Mouse (Mus musculus) heart, embryonic 15.5 days (tissue): ENCODE measurements around the gene Atp2b1. TPM values are rescaled to one million over a fixed set of nuclear protein-coding genes. Genes with fewer than 3 reads are reported as not detected.
A peak's percentile ranks its signal among the peaks of the same experiment; 100 is the strongest.

Experiments used
- ATAC-seq: fragments of 200-750 bp; cut with Nextera tagmentation; replicated peaks from 2 replicates; pipeline ENCODE4 v1.8.0; 2017; ENCODE audit warnings: low read depth, moderate TSS enrichment; ENCODE audit not compliant: insufficient number of reproducible peaks, insufficient read depth, low FRiP score
- H3K27ac ChIP-seq: fragments of 300-500 bp; sonication (generic); 2 replicates; pipeline ENCODE4 v1.5.1; 2015; ENCODE audit warnings: mild to moderate bottlenecking, inconsistent platforms
- H3K27me3 ChIP-seq: fragments of 300-500 bp; sonication (generic); 2 replicates; pipeline ENCODE4 v1.6.1; 2015; ENCODE audit warnings: inconsistent platforms
- H3K36me3 ChIP-seq: fragments of 300-500 bp; sonication (generic); 2 replicates; pipeline ENCODE4 v1.6.1; 2015; ENCODE audit warnings: mild to moderate bottlenecking, inconsistent platforms
- H3K4me1 ChIP-seq: fragments of 300-500 bp; sonication (generic); replicated peaks from 2 replicates; pipeline ENCODE4 v1.6.1; 2015; ENCODE audit warnings: inconsistent platforms
- H3K4me2 ChIP-seq: fragments of 300-500 bp; sonication (generic); 2 replicates; pipeline ENCODE4 v1.6.1; 2015; ENCODE audit warnings: inconsistent platforms, mild to moderate bottlenecking, moderate library complexity
- H3K4me3 ChIP-seq: fragments of 300-500 bp; sonication (generic); 2 replicates; pipeline ENCODE4 v1.5.1; 2015; ENCODE audit warnings: mild to moderate bottlenecking, inconsistent platforms
- H3K9ac ChIP-seq: fragments of 300-500 bp; sonication (generic); 2 replicates; pipeline ENCODE4 v1.6.1; 2015; ENCODE audit warnings: mild to moderate bottlenecking, inconsistent platforms
- H3K9me3 ChIP-seq: fragments of 300-500 bp; sonication (generic); replicated peaks from 2 replicates; pipeline ENCODE4 v1.6.1; 2016; ENCODE audit warnings: inconsistent platforms
- WGBS: fragments of 180-500 bp; shearing (Covaris S2); methylation state at CpG from one replicate; pipeline ENCODE4 v1.1.7; 2015; ENCODE audit warnings: mixed read lengths; 5-methylcytosine and 5-hydroxymethylcytosine counted together
- polyA plus RNA-seq: library from polyadenylated mRNA; unstranded; fragments of >200 nt; fragmentation: Nextera tagmentation; extraction: Ambion mirVana; gene quantifications from 2 replicates; pipeline ENCODE4 v1.2.1, GENCODE M21; 2015

The Atp2b1 gene
- polyA plus RNA-seq, 1 experiment from 2014 or later = 87.1 TPM

- ATAC-seq = peak; percentile 53
- no peaks in the 10 kb centered on the region for H3K27me3 ChIP-seq
- H3K27ac ChIP-seq = peak overlapping the region; percentile 69
- H3K4me1 ChIP-seq = peaks cover 16% of the 10 kb centered on the region
- H3K9me3 ChIP-seq = no peaks in the 10 kb centered on the region
- H3K9ac ChIP-seq = no peak overlapping the region
- H3K36me3 ChIP-seq = peaks cover 8% of the 10 kb centered on the region; the same call in 1 of the 2 replicates
- WGBS = 31% methylated on average over 15 of the region's 15 CpGs
- H3K4me3 ChIP-seq = 0 out of 2 replicates have a peak overlapping the region, but pooled peaks have one; percentile 1
- H3K4me2 ChIP-seq = peak overlapping the region; percentile 31
Observed at GRCm38 (mm10) chr10:98967240-98967891, 53.2 kb downstream of the Atp2b1 start.

DNA sequence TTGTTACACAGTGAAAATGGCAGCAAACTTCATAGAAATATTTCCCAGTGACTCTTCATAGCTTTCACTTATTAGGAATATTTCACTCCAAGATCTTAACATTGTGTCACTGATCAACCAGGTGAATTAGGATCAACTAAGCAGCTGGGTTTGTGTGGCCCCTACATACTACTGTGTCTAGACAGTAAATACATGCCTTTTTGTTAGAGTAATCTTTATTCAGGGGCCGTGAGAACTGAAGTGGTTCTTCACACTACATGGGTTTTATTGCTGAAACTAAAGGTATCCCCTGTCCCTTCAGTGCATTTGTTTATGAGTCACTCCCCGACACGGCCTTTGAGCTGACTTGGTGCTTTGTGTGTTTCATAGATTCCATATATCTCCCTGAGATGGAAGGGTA lies 56.7 kb downstream of the Atp2b1 start:
- no peak overlapping the region for H3K27ac ChIP-seq
- H3K27me3 ChIP-seq = no peaks in the 10 kb centered on the region
- H3K9me3 ChIP-seq = no peaks in the 10 kb centered on the region
- no peak overlapping the region for H3K4me3 ChIP-seq
- H3K36me3 ChIP-seq = peaks cover 8% of the 10 kb centered on the region; the same call in 1 of the 2 replicates
- WGBS = 91% methylated on average over 3 of the region's 3 CpGs
- no peak overlapping the region for H3K9ac ChIP-seq
- ATAC-seq = no peak
- peaks cover 24% of the 10 kb centered on the region for H3K4me1 ChIP-seq
- no peak overlapping the region for H3K4me2 ChIP-seq

GRCm38 (mm10) chr10:98972359-98972758 lies 58.2 kb downstream of the Atp2b1 start:
- Histone ChIP-seq H3K4me3 (no peak overlapping the region), H3K4me2 (no peak overlapping the region), H3K9me3 (no peaks in the 10 kb centered on the region), H3K4me1 (peaks cover 29% of the 10 kb centered on the region), H3K36me3 (peaks cover 8% of the 10 kb centered on the region; the same call in 1 of the 2 replicates), H3K9ac (no peak overlapping the region), H3K27me3 (no peaks in the 10 kb centered on the region), H3K27ac (no peak overlapping the region)
- ATAC-seq = no peak
- 84% methylated on average over 2 of the region's 2 CpGs for WGBS

DNA sequence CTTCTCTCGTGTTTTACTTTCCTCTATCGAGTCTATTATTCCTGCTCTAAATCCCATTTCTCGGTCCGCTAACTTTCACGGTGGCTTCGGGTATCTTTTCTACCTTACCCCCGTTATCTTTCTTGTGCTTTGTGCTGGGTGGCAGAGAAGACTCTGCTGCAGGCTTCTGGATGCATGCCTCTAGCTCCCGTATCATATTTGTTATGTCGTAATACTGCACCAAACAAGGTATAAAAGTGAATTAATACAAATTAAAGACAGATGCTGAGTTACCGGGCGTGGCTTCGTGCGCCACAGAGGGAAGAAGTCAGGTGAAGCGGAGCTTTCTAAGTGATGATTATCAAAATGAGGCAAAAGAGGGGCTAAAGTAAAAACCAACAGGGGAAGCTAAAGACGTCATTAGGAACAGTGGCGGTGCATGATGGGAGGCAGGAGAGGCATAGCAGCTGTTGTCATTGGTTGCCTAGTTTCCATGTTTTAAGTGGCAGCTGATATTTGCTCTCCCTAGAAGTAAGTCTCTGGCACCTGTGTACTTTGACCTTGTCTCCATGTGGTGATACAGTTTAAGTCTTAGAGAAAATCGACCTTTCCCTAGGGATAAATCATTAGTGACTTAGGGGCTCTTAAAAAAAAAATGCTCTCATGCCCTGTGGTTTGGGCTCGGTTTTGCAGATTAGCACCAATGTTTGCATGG lies 58.9 kb downstream of the Atp2b1 start:
- ATAC-seq = no peak
- WGBS = 83% methylated on average over 18 of the region's 18 CpGs

DNA sequence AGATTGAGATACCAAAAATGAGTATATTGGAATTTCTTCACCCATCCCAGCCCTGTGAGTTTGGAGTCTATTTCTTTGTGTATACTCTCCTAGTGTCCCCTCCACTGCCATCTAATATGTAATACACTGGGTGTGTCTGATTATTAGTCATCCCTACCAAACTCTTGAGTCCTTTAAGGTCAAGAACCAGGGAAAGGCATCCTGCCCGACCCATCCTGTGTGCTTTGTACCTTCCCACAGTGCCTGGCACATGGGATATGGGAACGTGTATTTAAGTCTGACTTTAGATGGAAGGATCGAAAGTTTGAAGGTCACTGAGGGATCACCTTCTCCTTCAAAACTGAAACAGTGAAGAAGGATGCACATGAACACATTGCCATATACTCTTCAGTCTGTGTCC lies 60.4 kb downstream of the Atp2b1 start:
- Histone ChIP-seq H3K27me3 (no peaks in the 10 kb centered on the region), H3K27ac (no peak overlapping the region), H3K4me2 (no peak overlapping the region), H3K36me3 (no peaks in the 10 kb centered on the region), H3K9me3 (no peaks in the 10 kb centered on the region), H3K9ac (no peak overlapping the region), H3K4me1 (peaks cover 25% of the 10 kb centered on the region), H3K4me3 (no peak overlapping the region)
- 80% methylated on average over 3 of the region's 3 CpGs for WGBS
- no peak for ATAC-seq

More for the DNA sequence above, 58.9 kb downstream of the Atp2b1 start:
- Histone ChIP-seq H3K36me3 (peaks cover 8% of the 10 kb centered on the region; the same call in 1 of the 2 replicates), H3K9me3 (no peaks in the 10 kb centered on the region), H3K4me1 (peaks cover 22% of the 10 kb centered on the region), H3K27ac (no peak overlapping the region), H3K27me3 (no peaks in the 10 kb centered on the region), H3K9ac (no peak overlapping the region), H3K4me3 (no peak overlapping the region), H3K4me2 (no peak overlapping the region)

GRCm38 (mm10) chr10:98975611-98976010 lies 61.4 kb downstream of the Atp2b1 start:
- no peak overlapping the region for H3K27ac ChIP-seq
- H3K4me1 ChIP-seq = peaks cover 25% of the 10 kb centered on the region
- no peaks in the 10 kb centered on the region for H3K27me3 ChIP-seq
- H3K36me3 ChIP-seq = no peaks in the 10 kb centered on the region
- no peaks in the 10 kb centered on the region for H3K9me3 ChIP-seq
- H3K9ac ChIP-seq = no peak overlapping the region
- ATAC-seq = no peak
- 62% methylated on average over 6 of the region's 6 CpGs for WGBS
- H3K4me3 ChIP-seq = no peak overlapping the region
- no peak overlapping the region for H3K4me2 ChIP-seq

DNA sequence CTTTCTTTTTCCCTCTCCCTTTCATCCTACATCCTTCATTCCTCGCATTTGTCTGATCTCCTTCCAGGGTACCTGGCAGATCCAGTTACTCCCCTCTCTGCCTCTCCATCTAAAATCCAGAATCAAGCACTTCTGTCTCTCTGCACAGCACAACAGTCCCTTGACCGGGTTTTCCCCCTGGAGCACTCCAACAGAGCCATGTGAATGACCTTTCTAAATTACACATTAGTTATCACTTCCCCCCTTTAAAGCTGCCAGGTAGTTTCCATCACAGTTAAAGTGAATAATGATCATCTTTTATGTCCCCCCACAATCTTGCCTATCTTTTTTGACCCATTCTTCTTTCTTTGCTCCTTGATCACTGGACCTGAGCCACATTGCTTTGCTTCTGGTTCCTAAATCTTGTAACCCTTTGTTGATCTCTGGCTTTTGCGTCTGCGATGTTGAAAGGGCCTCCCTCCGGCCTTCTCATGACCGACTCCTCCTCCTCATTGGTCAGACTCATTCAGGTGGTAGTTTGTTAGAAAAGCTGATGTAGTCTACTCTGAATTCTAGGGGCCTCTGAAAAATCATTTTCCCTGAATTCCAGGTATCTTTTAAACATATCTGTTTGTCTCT lies 62.8 kb downstream of the Atp2b1 start:
- 74% methylated on average over 6 of the region's 6 CpGs for whole genome bisulfite sequencing

GRCm38 (mm10) chr10:98978766-98979165 lies 64.6 kb downstream of the Atp2b1 start:
- Histone ChIP-seq H3K9me3 (no peaks in the 10 kb centered on the region), H3K4me2 (no peak overlapping the region), H3K27ac (no peak overlapping the region), H3K27me3 (no peaks in the 10 kb centered on the region), H3K9ac (no peak overlapping the region), H3K4me1 (peaks cover 22% of the 10 kb centered on the region), H3K36me3 (no peaks in the 10 kb centered on the region), H3K4me3 (no peak overlapping the region)
- 50% methylated on average over 6 of the region's 6 CpGs for WGBS
- ATAC-seq = no peak

More for the DNA sequence above, 62.8 kb downstream of the Atp2b1 start:
- Histone ChIP-seq H3K36me3 (no peaks in the 10 kb centered on the region), H3K27me3 (no peaks in the 10 kb centered on the region), H3K4me2 (no peak overlapping the region), H3K27ac (no peak overlapping the region), H3K4me1 (peaks cover 25% of the 10 kb centered on the region), H3K9me3 (no peaks in the 10 kb centered on the region), H3K4me3 (no peak overlapping the region), H3K9ac (no peak overlapping the region)
- ATAC-seq = peak; percentile 50; the same call in 1 of the 2 replicates

DNA sequence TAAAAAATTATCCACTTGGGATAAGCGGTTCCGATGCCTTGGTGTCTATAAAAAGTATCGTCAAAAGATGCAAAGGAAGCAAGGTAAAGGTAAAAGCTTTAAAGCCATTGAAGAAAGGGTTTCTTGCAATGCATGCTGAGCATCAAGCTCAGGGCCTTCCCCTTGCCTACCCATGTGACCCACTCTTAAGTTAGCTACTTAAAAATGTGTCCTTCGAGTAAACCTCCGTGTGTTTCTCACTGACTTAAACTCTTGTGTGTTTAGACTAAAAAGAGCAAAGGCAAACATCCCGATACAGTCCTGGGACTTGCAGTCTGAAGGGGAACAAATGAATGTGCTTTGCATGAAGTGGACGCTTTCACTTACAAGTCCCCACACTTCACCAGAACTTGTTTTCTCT lies 65.1 kb downstream of the Atp2b1 start:
- no peak overlapping the region for H3K4me2 ChIP-seq
- no peak overlapping the region for H3K9ac ChIP-seq
- no peaks in the 10 kb centered on the region for H3K9me3 ChIP-seq
- 72% methylated on average over 7 of the region's 7 CpGs for WGBS
- no peak for ATAC-seq
- peaks cover 22% of the 10 kb centered on the region for H3K4me1 ChIP-seq
- H3K36me3 ChIP-seq = no peaks in the 10 kb centered on the region
- H3K27me3 ChIP-seq = no peaks in the 10 kb centered on the region
- no peak overlapping the region for H3K4me3 ChIP-seq
- H3K27ac ChIP-seq = no peak overlapping the region

DNA sequence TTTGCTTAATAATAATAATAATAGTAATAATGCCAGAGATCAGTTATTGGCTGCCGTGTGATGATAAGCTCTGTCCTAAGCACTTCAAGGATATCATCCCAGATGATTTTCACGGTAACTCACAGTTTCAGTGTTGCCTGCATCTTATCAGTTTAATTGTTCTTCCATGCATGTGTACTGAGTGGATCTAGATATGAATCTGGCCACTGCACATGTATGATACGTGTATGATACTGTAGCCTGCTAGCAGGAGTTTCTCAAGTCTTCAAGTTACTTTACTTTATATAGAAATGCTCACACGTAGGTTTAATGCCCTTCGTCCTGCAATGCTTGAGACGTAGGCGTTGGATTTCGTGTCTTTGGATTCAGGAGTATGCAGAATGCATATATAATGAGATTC lies 65.7 kb downstream of the Atp2b1 start:
- Histone ChIP-seq H3K4me3 (no peak overlapping the region), H3K9me3 (no peaks in the 10 kb centered on the region), H3K36me3 (no peaks in the 10 kb centered on the region), H3K27me3 (no peaks in the 10 kb centered on the region), H3K4me2 (no peak overlapping the region), H3K9ac (no peak overlapping the region), H3K27ac (no peak overlapping the region), H3K4me1 (peaks cover 25% of the 10 kb centered on the region)
- ATAC-seq = no peak
- 78% methylated on average over 8 of the region's 8 CpGs for WGBS

- no peak overlapping the region for H3K27ac ChIP-seq
- ATAC-seq = no peak
- H3K36me3 ChIP-seq = peaks cover 49% of the 10 kb centered on the region
- H3K4me3 ChIP-seq = no peak overlapping the region
- no peaks in the 10 kb centered on the region for H3K9me3 ChIP-seq
- 85% methylated on average over 3 of the region's 3 CpGs for WGBS
- no peaks in the 10 kb centered on the region for H3K27me3 ChIP-seq
- no peaks in the 10 kb centered on the region; the same call in 1 of the 2 replicates for H3K4me1 ChIP-seq
- no peak overlapping the region for H3K4me2 ChIP-seq
- no peak overlapping the region for H3K9ac ChIP-seq
Observed at GRCm38 (mm10) chr10:98991964-98992363, 77.8 kb downstream of the Atp2b1 start.
